Mouse (Mus musculus): ENCODE results near the gene Ctcfl.
"Not testable (repeated sequence)": the region's sequence is repeated elsewhere in the genome, so short reads cannot be mapped to it uniquely, and the experiment has no call there.

- not testable (repeated sequence) for TF ChIP-seq POLR2A (IDR thresholded peaks at IDR 0.05; ENCODE audit: borderline replicate concordance, control insufficient read depth, low read depth, low read length)
- TF ChIP-seq CTCF (IDR thresholded peaks at IDR 0.05; ENCODE audit: control insufficient read depth, insufficient read depth, low read length) = peak; percentile 15; the same call in 1 of the 2 replicates
These were observed 5.5 kb downstream of the Ctcfl start for GRCm38 (mm10) chr2:173113796-173114195.

All from bone marrow, adult 2 months (tissue).